Mouse (Mus musculus) R1 (cell line): ENCODE measurements around the gene Gm10424.
"Not testable (repeated sequence)": the region's sequence is repeated elsewhere in the genome, so short reads cannot be mapped to it uniquely, and the experiment has no call there.

Source experiments
- DNase-seq: peaks from one replicate; pipeline ENCODE4 v3.0.0-alpha.2; 2018; ENCODE audit warnings: low read depth, low spot score

Gene Gm10424

GRCm38 (mm10) chr5:95272668-95273067 is at the start of gene Gm10424:
TSS of gene Gm10424 (minus strand) at chr5:95272768.
- DNase-seq: not testable (repeated sequence)

GRCm38 (mm10) chr5:95305611-95306010 is 33.0 kb upstream of the Gm10424 start, which contains the start of gene Gm3259:
TSS of gene Gm3259 (plus strand) at chr5:95305911.
- not testable (repeated sequence) for DNase-seq
